Mouse (Mus musculus) limb, embryonic 15.5 days (tissue): ENCODE measurements around the gene March11. TPM values are rescaled to one million over a fixed set of nuclear protein-coding genes. Genes with fewer than 3 reads are reported as not detected.

ENCODE experiments used
- ATAC-seq: fragments of 200-750 bp; cut with Nextera tagmentation; 2 replicates; pipeline ENCODE4 v1.8.0; 2017; ENCODE audit warnings: low read depth, moderate TSS enrichment; ENCODE audit not compliant: insufficient number of reproducible peaks, low FRiP score, low TSS enrichment
- H3K27ac ChIP-seq: fragments of 300-500 bp; sonication (generic); 2 replicates; pipeline ENCODE4 v1.5.1; 2015; ENCODE audit warnings: moderate library complexity, mild to moderate bottlenecking, inconsistent platforms
- H3K27me3 ChIP-seq: fragments of 300-500 bp; sonication (generic); 2 replicates; pipeline ENCODE4 v1.6.1; 2015; ENCODE audit warnings: inconsistent platforms
- H3K36me3 ChIP-seq: fragments of 300-500 bp; sonication (generic); 2 replicates; pipeline ENCODE4 v1.6.1; 2015; ENCODE audit warnings: inconsistent platforms
- H3K4me1 ChIP-seq: fragments of 300-500 bp; sonication (generic); 2 replicates; pipeline ENCODE4 v1.6.1; 2015; ENCODE audit warnings: inconsistent platforms
- H3K4me2 ChIP-seq: fragments of 300-500 bp; sonication (generic); 2 replicates; pipeline ENCODE4 v1.6.1; 2015; ENCODE audit warnings: mild to moderate bottlenecking, inconsistent platforms
- H3K4me3 ChIP-seq: fragments of 300-500 bp; sonication (generic); 2 replicates; pipeline ENCODE4 v1.5.1; 2015; ENCODE audit warnings: mild to moderate bottlenecking, inconsistent platforms
- H3K9ac ChIP-seq: fragments of 300-500 bp; sonication (generic); 2 replicates; pipeline ENCODE4 v1.6.1; 2015; ENCODE audit warnings: inconsistent platforms
- H3K9me3 ChIP-seq: fragments of 300-500 bp; sonication (generic); 2 replicates; pipeline ENCODE4 v1.6.1; 2016; ENCODE audit warnings: inconsistent platforms
- WGBS: fragments of 180-500 bp; shearing (Covaris S2); methylation state at CpG from one replicate; pipeline ENCODE4 v1.1.7; 2015; 5-methylcytosine and 5-hydroxymethylcytosine counted together
- polyA plus RNA-seq: library from polyadenylated mRNA; unstranded; fragments of >200 nt; fragmentation: Nextera tagmentation; extraction: Ambion mirVana; gene quantifications from 2 replicates; pipeline ENCODE4 v1.2.1, GENCODE M21; 2015

March11 gene
- 0.41 and 0.50 TPM in 2 replicates for polyA plus RNA-seq

DNA sequence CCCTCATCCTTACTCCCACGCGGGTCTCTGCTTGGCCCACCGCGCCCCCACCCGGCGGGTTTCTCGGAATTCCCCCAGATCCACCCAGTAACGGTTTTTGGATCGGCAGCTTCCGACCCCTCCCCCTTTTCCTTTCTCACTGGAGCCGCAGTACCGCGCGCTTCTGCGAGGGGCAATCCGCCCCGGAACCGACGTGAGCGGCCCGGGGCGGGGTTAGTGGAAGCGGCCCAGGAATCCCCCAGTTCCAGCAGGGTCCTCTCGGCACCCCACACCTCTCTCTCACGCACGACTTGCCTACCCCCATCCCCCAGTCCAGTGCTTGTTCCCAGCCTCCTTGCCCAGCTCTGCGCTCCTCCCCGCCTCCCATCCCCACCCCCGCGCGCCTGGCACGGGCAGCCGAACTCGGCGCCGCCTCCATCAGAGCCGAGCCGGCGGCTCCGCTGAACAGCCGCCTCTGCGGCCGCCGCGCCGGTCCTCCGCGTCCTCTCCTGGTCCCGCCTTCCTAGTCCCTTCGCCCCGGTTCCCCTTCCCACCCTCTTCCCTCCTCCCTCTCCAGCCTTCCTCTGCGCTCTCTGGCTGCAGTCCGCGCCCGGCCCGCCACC is at the start of gene March11:
March11 (plus strand) TSS at position 420 of the 602 bp plus-strand sequence.
- 0 out of 2 replicates have a peak, but pooled peaks have one; percentile 55 for ATAC-seq
- no peaks in the 10 kb centered on the region for H3K36me3 ChIP-seq
- H3K9me3 ChIP-seq: no peaks in the 10 kb centered on the region
- peaks cover 25% of the 10 kb centered on the region for H3K27me3 ChIP-seq
- peak within 1 kb of the TSS; percentile 53 for H3K4me3 ChIP-seq
- WGBS: 1% methylated on average over 54 of the region's 56 CpGs
- H3K4me1 ChIP-seq: peaks cover 13% of the 10 kb centered on the region
- H3K27ac ChIP-seq: no peak within 1 kb of the TSS
- peak within 1 kb of the TSS; percentile 96 for H3K4me2 ChIP-seq
- H3K9ac ChIP-seq: no peak within 1 kb of the TSS

- 45% methylated on average over 1 of the region's 1 CpGs for WGBS
- Histone ChIP-seq H3K9ac (no peak overlapping the region), H3K9me3 (no peaks in the 10 kb centered on the region), H3K36me3 (no peaks in the 10 kb centered on the region), H3K4me3 (no peak overlapping the region), H3K27ac (no peak overlapping the region), H3K27me3 (no peaks in the 10 kb centered on the region), H3K4me1 (no peaks in the 10 kb centered on the region), H3K4me2 (no peak overlapping the region)
- ATAC-seq: no peak
Observed at GRCm38 (mm10) chr15:26262336-26262735, 46.5 kb upstream of the March11 start.

DNA sequence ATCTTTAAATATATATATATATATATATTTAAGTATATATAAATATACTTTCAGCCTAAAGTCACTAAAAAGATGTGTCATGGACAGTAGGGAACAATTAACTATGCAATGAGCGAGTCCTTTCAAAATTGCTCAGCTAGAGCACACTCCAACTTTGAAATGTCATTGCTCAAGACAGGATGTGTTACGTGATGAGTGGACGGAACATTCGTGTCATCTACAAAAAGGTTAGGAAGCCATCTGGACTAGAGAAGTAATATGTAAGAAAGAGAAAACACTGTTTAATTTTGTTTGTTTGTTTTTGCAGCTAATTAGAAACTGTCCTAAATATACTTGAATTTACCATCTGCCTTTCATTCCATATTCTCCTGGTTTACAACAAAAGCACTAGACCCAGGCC is 39.3 kb upstream of the March11 start:
- no peaks in the 10 kb centered on the region for H3K36me3 ChIP-seq
- WGBS: 85% methylated on average over 4 of the region's 4 CpGs
- no peak overlapping the region for H3K4me3 ChIP-seq
- no peaks in the 10 kb centered on the region for H3K4me1 ChIP-seq
- no peak overlapping the region for H3K4me2 ChIP-seq
- H3K9ac ChIP-seq: no peak overlapping the region
- no peak for ATAC-seq
- no peak overlapping the region for H3K27ac ChIP-seq
- no peaks in the 10 kb centered on the region for H3K27me3 ChIP-seq
- H3K9me3 ChIP-seq: no peaks in the 10 kb centered on the region

GRCm38 (mm10) chr15:26276035-26276511 is 32.8 kb upstream of the March11 start:
- 74% methylated on average over 2 of the region's 2 CpGs for WGBS
- H3K27ac ChIP-seq: no peak overlapping the region
- no peak for ATAC-seq
- H3K36me3 ChIP-seq: no peaks in the 10 kb centered on the region
- H3K9ac ChIP-seq: no peak overlapping the region
- no peak overlapping the region for H3K4me2 ChIP-seq
- no peaks in the 10 kb centered on the region for H3K9me3 ChIP-seq
- H3K4me3 ChIP-seq: no peak overlapping the region
- H3K27me3 ChIP-seq: no peaks in the 10 kb centered on the region
- no peaks in the 10 kb centered on the region for H3K4me1 ChIP-seq

DNA sequence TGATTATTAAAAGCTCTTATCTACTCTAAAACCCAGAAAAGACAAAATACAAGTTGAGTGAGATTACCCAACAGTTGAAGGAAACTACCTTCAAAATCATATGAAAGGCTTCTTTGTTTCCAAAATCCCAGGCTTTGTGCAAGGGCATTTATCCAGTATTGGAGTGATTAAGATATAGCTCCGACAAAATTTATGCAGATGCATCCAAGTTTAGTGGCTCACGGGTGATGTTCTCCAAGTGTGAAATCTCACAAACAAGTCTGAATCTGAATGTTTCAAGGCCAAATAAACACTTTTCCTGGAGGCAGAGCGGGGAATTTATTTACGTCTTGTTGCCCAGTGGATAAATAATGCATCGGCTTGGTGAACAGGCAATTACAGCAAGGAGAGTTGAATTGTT is 32.2 kb upstream of the March11 start:
- Histone ChIP-seq H3K27me3 (no peaks in the 10 kb centered on the region), H3K4me2 (no peak overlapping the region), H3K4me3 (no peak overlapping the region), H3K36me3 (no peaks in the 10 kb centered on the region), H3K4me1 (no peaks in the 10 kb centered on the region), H3K27ac (no peak overlapping the region), H3K9me3 (no peaks in the 10 kb centered on the region), H3K9ac (no peak overlapping the region)
- no peak for ATAC-seq
- 85% methylated on average over 5 of the region's 5 CpGs for WGBS

GRCm38 (mm10) chr15:26291871-26292270 is 17.0 kb upstream of the March11 start:
- Histone ChIP-seq H3K9ac (no peak overlapping the region), H3K4me3 (no peak overlapping the region), H3K36me3 (no peaks in the 10 kb centered on the region), H3K9me3 (no peaks in the 10 kb centered on the region), H3K4me1 (no peaks in the 10 kb centered on the region), H3K4me2 (no peak overlapping the region), H3K27ac (no peak overlapping the region), H3K27me3 (no peaks in the 10 kb centered on the region)
- ATAC-seq: no peak
- WGBS: 78% methylated on average over 4 of the region's 4 CpGs

DNA sequence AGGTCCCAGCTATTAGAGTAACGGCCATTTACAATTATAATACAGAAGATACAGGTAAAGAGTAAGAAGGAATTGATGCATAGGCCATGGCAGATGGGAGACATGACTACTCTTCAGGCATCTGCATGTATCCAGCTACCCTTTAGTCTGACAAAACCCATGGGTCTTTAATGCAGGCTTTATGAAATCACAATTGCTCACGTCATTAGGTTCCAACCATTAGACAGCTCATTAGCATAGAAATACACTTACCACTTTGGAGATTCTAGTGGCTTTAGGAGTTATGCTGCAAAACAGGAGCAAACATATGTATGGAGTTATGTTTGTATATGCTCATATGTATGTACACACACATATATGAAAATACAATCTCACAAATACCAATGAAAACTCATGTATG is 16.0 kb upstream of the March11 start:
- Histone ChIP-seq H3K4me2 (no peak overlapping the region), H3K27me3 (no peaks in the 10 kb centered on the region), H3K4me1 (no peaks in the 10 kb centered on the region), H3K9me3 (no peaks in the 10 kb centered on the region), H3K36me3 (no peaks in the 10 kb centered on the region), H3K4me3 (no peak overlapping the region), H3K9ac (no peak overlapping the region), H3K27ac (no peak overlapping the region)
- WGBS: 67% methylated on average over 2 of the region's 2 CpGs
- ATAC-seq: no peak

GRCm38 (mm10) chr15:26293215-26293614 is 15.6 kb upstream of the March11 start:
- no peaks in the 10 kb centered on the region for H3K36me3 ChIP-seq
- H3K27me3 ChIP-seq: no peaks in the 10 kb centered on the region
- H3K27ac ChIP-seq: no peak overlapping the region
- no peak overlapping the region for H3K4me2 ChIP-seq
- WGBS: 75% methylated on average over 1 of the region's 1 CpGs
- no peak overlapping the region for H3K4me3 ChIP-seq
- ATAC-seq: no peak
- no peaks in the 10 kb centered on the region for H3K9me3 ChIP-seq
- H3K4me1 ChIP-seq: no peaks in the 10 kb centered on the region
- no peak overlapping the region for H3K9ac ChIP-seq

DNA sequence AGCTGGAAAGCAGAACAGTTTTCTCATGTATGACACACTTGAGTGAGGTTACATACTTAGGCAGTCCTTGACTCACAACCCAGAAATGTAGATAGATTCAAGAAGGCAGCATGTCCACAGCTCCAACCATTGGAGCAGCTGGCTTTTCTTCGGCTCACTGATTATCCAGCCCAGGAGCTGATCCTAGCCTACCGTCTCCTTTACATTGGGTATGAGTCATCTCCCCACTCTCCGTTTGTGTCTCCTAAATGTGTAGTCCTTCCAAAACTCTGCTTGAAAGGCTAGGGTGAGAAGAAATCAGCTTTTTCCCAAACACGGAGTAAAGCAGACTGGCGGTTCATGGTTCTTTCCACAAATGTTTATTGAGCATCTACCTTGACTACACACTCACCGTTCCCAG is 10.2 kb upstream of the March11 start:
- 90% methylated on average over 6 of the region's 6 CpGs for WGBS

DNA sequence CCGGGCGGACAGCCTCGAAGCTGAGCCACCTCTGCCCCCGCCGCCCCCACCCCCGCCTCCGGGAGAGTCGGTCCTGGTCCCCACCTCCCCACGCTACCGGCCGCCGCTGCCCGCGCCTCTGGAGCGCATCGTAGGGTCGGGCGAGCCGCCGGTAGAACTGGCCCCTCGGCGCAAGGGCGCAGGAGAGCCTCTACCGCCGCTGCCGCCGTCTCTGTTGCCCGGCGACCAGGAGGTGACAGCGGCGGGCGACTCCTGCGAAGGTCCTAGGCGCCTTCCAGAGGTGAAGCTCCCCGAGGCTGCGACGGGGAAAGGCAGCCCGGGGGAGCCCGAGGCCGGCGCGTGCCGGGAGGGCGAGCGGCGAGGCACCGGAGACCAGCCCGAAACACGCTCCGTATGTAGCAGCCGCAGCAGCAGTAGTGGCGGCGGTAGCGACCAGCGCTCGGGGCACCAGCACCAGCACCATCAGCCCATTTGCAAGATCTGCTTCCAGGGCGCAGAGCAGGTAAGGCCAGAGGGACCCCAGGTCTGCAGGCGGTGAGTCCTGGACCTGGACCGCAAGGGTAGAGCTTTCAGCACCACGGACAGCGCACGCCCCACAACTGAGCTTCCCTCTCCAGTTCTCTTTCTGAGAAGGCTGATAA is 563 bp downstream of the March11 start:
- peak overlapping the region; percentile 53 for H3K4me3 ChIP-seq
- no peak for ATAC-seq
- H3K27me3 ChIP-seq: peaks cover 25% of the 10 kb centered on the region
- H3K9me3 ChIP-seq: no peaks in the 10 kb centered on the region
- H3K27ac ChIP-seq: no peak overlapping the region
- H3K4me1 ChIP-seq: peaks cover 13% of the 10 kb centered on the region
- H3K36me3 ChIP-seq: no peaks in the 10 kb centered on the region
- WGBS: under 1% methylated on average over 61 of the region's 62 CpGs
- H3K9ac ChIP-seq: no peak overlapping the region
- H3K4me2 ChIP-seq: peak overlapping the region; percentile 96

More for the DNA sequence above, 10.2 kb upstream of the March11 start:
- Histone ChIP-seq H3K27me3 (no peaks in the 10 kb centered on the region), H3K4me3 (no peak overlapping the region), H3K36me3 (no peaks in the 10 kb centered on the region), H3K9me3 (no peaks in the 10 kb centered on the region), H3K4me1 (no peaks in the 10 kb centered on the region), H3K9ac (no peak overlapping the region), H3K27ac (no peak overlapping the region), H3K4me2 (no peak overlapping the region)
- no peak for ATAC-seq

DNA sequence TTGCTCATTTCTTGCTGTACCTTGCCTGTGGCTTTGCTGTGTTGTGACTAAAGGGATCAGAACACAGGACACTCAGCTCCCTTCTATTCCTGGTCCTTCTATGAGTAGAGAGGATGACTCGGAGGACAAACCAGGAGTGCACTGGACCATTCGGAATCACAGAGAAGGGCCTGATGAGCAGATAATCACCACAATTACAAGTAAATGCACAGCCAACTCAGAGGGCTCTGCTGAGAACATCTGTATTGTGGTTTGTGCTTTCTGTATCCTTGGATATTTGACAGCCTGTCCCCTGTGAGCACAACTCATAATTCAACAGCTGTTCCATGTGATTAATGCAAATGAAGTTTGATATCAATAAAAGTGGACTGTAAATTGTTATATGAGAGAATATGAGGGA is 11.0 kb downstream of the March11 start:
- ATAC-seq: no peak
- H3K4me2 ChIP-seq: no peak overlapping the region
- H3K9me3 ChIP-seq: no peaks in the 10 kb centered on the region
- H3K4me3 ChIP-seq: no peak overlapping the region
- H3K27ac ChIP-seq: no peak overlapping the region
- no peak overlapping the region for H3K9ac ChIP-seq
- no peaks in the 10 kb centered on the region for H3K36me3 ChIP-seq
- no peaks in the 10 kb centered on the region for H3K27me3 ChIP-seq
- 81% methylated on average over 2 of the region's 2 CpGs for WGBS
- H3K4me1 ChIP-seq: no peaks in the 10 kb centered on the region

DNA sequence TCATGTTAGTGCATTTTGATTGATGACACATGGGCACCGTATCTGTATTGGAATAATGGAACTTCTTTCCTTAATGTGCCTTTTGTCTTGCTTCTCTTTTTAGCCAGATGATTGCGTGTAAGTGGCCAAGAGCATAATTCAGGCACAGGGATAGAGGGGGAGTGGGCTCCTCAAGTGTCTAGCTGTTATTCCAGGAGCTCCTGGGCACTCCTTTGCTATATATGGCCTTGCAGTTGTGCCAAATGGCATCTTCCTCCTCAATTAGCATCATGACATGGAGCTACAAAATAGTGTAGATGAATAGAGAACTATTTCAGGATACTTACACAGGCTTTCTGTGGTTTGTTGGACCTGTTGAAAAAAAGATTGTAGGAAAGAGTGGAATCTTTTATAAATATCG is 11.6 kb downstream of the March11 start:
- H3K27ac ChIP-seq: no peak overlapping the region
- 81% methylated on average over 3 of the region's 3 CpGs for WGBS
- H3K9ac ChIP-seq: no peak overlapping the region

More for the DNA sequence above, 11.6 kb downstream of the March11 start:
- Histone ChIP-seq H3K4me2 (no peak overlapping the region), H3K4me3 (no peak overlapping the region), H3K9me3 (no peaks in the 10 kb centered on the region), H3K4me1 (no peaks in the 10 kb centered on the region), H3K27me3 (no peaks in the 10 kb centered on the region), H3K36me3 (no peaks in the 10 kb centered on the region)
- ATAC-seq: no peak
